Mouse (Mus musculus) forebrain, postnatal 0 days (tissue): ENCODE data around the gene 4930426L09Rik. TPM values are rescaled to one million over a fixed set of nuclear protein-coding genes. Genes with fewer than 3 reads are reported as not detected.

Source experiments
- ATAC-seq: fragments of 200-750 bp; cut with Nextera tagmentation; 2 replicates; pipeline ENCODE4 v1.8.0; 2017; ENCODE audit warnings: mild to moderate bottlenecking, moderate library complexity
- DNase-seq: peaks from one replicate; pipeline ENCODE4 v3.0.0-alpha.2; 2015
- H3K27ac ChIP-seq: fragments of 300-500 bp; sonication (generic); 2 replicates; pipeline ENCODE4 v1.5.1; 2014; ENCODE audit warnings: low read depth, mild to moderate bottlenecking, antibody characterized with exemption, low read length, moderate library complexity, mixed read lengths
- H3K27me3 ChIP-seq: fragments of 300-500 bp; sonication (generic); 2 replicates; pipeline ENCODE4 v1.6.1; 2014; ENCODE audit warnings: mild to moderate bottlenecking, low read length, mixed read lengths; ENCODE audit not compliant: insufficient read depth
- H3K36me3 ChIP-seq: fragments of 300-500 bp; sonication (generic); 2 replicates; pipeline ENCODE4 v1.6.1; 2014; ENCODE audit warnings: mild to moderate bottlenecking, moderate library complexity; ENCODE audit not compliant: insufficient read depth
- H3K4me1 ChIP-seq: fragments of 300-500 bp; sonication (generic); 2 replicates; pipeline ENCODE4 v1.6.1; 2014; ENCODE audit warnings: antibody characterized with exemption; ENCODE audit not compliant: insufficient read depth
- H3K4me2 ChIP-seq: fragments of 300-500 bp; sonication (generic); 2 replicates; pipeline ENCODE4 v1.6.1; 2014; ENCODE audit warnings: low read depth, mild to moderate bottlenecking, moderate library complexity
- H3K4me3 ChIP-seq: fragments of 300-500 bp; sonication (generic); 2 replicates; pipeline ENCODE4 v1.5.1; 2014; ENCODE audit warnings: low read depth, low read length, mixed read lengths
- H3K9ac ChIP-seq: fragments of 300-500 bp; sonication (generic); 2 replicates; pipeline ENCODE4 v1.6.1; 2014; ENCODE audit warnings: mild to moderate bottlenecking
- H3K9me3 ChIP-seq: fragments of 300-500 bp; sonication (generic); 2 replicates; pipeline ENCODE4 v1.6.1; 2016; ENCODE audit warnings: low read length
- CTCF ChIP-seq: sonication (generic); IDR thresholded peaks from 2 replicates; pipeline ENCODE4 v1.5.1; 2016; ENCODE audit warnings: antibody characterized with exemption, control low read depth, low read depth
- WGBS: fragments of 180-500 bp; shearing (Covaris S2); extraction: QIAGEN DNeasy Blood & Tissue Kit; methylation state at CpG from one replicate; pipeline ENCODE4 v1.1.7; 2014; 5-methylcytosine and 5-hydroxymethylcytosine counted together
- polyA plus RNA-seq: library from polyadenylated mRNA; unstranded; fragments of >200 nt; fragmentation: Nextera tagmentation; extraction: Ambion mirVana; gene quantifications from 2 replicates; pipeline ENCODE4 v1.2.1, GENCODE M21; 2015
- total RNA-seq: library from RNA; depleted of rRNA; stranded (reverse); fragments of >200 nt; gene quantifications from 2 replicates; pipeline ENCODE4 v1.2.3, GENCODE M21; 2014

Gene 4930426L09Rik
- total and polyA plus RNA-seq, 2 experiments from 2014 or later, result 0.29 to 0.58 TPM

DNA sequence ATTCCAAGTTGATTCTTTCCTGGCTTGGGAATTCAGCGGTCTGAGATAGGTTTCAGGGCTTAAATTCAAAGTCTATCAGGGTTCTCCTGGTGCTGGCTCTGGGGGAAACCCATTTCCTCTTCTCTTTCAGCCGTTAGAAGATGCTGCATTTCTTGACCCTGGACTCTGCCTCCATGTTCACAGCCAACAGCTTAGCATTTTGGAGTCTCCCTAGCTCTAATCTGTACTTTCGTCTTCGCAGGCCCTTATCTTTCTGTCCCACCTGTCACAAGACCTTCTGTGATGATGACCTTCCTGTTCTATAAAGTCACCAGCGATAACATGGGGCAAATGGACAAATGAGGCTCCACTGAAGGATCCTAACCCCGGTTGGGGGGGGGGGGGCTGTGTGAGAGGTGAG, 13.3 kb downstream of the 4930426L09Rik start:
- ATAC-seq (no peak), DNase-seq (no peak)
- Histone ChIP-seq H3K9me3 (no peaks in the 10 kb centered on the region), H3K27me3 (0 out of 2 replicates have a peak, but pooled peaks cover 2% of the 10 kb centered on the region), H3K4me2 (no peak overlapping the region), H3K4me3 (no peak overlapping the region), H3K4me1 (no peaks in the 10 kb centered on the region), H3K36me3 (no peaks in the 10 kb centered on the region), H3K9ac (no peak overlapping the region), H3K27ac (no peak overlapping the region)
- WGBS, result 88% methylated on average over 6 of the region's 6 CpGs
- TF ChIP-seq CTCF, result no peak

DNA sequence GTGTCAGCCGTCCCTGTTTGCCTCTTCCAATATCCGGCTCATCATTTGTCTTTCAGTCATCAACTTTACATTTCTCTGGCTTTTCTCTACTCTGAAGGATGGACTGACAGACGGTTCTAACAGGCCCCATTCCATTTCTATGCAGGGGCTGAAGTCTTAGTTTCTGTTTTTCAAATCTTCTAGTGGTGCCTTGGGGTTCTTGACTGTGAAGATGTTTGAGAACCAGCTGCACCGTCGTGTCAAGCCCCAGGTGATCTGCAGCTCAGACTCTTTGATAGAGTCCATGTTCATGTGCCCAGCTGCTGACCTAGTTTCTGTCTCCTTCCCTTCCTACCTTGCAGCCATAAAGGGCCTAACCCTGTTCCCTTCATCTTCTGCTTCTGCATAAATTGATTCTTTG, 18.2 kb downstream of the 4930426L09Rik start:
- ATAC-seq, result no peak
- WGBS, result 91% methylated on average over 5 of the region's 5 CpGs
- H3K27me3 ChIP-seq, result no peaks in the 10 kb centered on the region

DNA sequence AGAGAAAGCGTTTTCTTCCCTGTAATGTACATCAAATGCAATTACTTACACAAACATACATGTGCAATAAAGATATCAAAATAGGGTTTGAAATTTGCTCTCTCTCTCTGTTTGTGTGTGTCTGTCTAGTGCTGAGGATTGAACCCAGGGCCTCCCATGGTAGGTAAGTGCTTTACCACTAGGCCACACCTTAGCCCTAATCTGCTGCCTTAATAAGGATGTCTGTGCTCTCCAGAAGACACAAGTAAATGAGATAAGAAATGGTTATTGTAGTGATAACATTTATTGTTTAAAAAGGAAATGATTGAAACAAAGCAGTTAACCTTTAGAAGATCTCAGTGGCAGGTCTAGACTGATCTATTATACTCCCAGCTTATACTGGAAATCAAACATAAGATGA, 18.7 kb downstream of the 4930426L09Rik start:
- no peaks in the 10 kb centered on the region for H3K36me3 ChIP-seq
- no peak for ATAC-seq
- no peaks in the 10 kb centered on the region for H3K4me1 ChIP-seq
- TF ChIP-seq CTCF, result no peak
- H3K4me3 ChIP-seq, result no peak overlapping the region
- H3K9me3 ChIP-seq, result no peaks in the 10 kb centered on the region
- DNase-seq, result no peak
- H3K9ac ChIP-seq, result no peak overlapping the region
- no peak overlapping the region for H3K27ac ChIP-seq
- no peak overlapping the region for H3K4me2 ChIP-seq
- H3K27me3 ChIP-seq, result no peaks in the 10 kb centered on the region
- WGBS, result 92% methylated on average over 1 of the region's 1 CpGs

More for the DNA sequence above, 18.2 kb downstream of the 4930426L09Rik start:
- Histone ChIP-seq H3K4me1 (no peaks in the 10 kb centered on the region), H3K36me3 (no peaks in the 10 kb centered on the region), H3K4me2 (no peak overlapping the region), H3K9ac (no peak overlapping the region), H3K9me3 (no peaks in the 10 kb centered on the region), H3K4me3 (no peak overlapping the region), H3K27ac (no peak overlapping the region)
- TF ChIP-seq CTCF, result no peak
- DNase-seq, result no peak

DNA sequence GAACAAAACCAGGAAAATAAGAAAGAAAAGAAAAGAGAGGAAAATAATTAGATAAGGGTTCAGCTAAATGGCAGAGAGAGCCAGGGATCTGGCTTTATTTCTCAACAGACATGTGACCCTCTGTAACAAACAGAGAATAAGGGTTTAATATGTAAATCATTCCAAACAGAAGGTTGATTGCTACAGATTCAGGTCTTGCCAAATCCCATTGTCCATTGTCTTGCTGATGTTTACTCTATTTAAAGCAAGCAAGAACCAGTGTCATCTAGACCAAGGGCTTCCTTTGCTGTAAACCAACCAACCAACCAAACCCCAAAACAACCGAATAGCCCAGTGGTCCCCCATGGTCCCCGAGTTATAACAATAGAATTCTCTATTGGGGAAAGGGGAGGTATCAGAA, 19.9 kb downstream of the 4930426L09Rik start:
- no peak for TF ChIP-seq CTCF

DNA sequence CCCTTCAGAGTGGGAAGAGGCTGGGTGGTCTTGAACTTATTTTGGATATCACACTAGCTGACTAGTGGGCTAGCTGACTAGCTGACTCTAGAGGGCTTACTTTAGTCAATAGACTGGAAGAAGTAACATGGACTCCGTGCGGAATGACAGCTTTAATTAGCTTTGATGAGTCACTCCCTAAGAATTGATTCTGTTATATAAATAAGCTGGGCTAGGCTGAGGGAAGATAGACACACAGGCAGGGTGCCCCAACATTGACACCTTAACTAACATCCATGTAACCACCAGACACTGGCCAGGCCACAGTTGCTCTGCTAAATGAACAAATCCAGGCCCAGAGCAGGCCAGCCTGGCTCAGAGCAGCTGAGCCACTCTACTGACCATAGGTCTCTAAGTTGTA, 26.7 kb downstream of the 4930426L09Rik start:
- Histone ChIP-seq H3K27me3 (no peaks in the 10 kb centered on the region), H3K27ac (no peak overlapping the region), H3K4me1 (no peaks in the 10 kb centered on the region), H3K9me3 (no peaks in the 10 kb centered on the region), H3K4me3 (no peak overlapping the region), H3K9ac (no peak overlapping the region), H3K36me3 (no peaks in the 10 kb centered on the region), H3K4me2 (no peak overlapping the region)
- DNase-seq (no peak), ATAC-seq (no peak)
- TF ChIP-seq CTCF, result no peak
- 75% methylated on average over 2 of the region's 2 CpGs for WGBS

More for the DNA sequence above, 19.9 kb downstream of the 4930426L09Rik start:
- DNase-seq, result no peak
- Histone ChIP-seq H3K4me1 (no peaks in the 10 kb centered on the region), H3K4me2 (no peak overlapping the region), H3K27me3 (no peaks in the 10 kb centered on the region), H3K4me3 (no peak overlapping the region), H3K9ac (no peak overlapping the region), H3K36me3 (no peaks in the 10 kb centered on the region), H3K27ac (no peak overlapping the region), H3K9me3 (no peaks in the 10 kb centered on the region)
- no peak for ATAC-seq
- WGBS, result 60% methylated on average over 2 of the region's 2 CpGs

DNA sequence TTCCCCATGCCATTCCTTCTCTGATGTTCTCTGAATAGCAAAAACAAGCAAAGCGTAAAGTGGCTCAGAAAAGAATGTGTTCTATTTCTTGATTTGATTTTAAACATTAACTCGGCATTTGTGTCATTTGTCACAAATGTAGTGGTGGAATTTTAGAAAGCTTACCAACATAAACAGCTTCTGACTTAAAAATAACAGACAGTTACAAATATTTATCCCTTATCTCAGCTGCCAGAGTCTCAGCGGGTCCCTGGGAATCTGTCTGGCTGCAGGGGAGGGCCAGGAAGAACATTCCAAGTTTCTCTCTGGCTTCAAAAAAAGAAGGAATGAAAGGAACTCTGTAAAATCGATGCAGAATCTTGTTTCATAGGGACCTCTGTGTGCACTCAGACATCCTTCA, 39.3 kb downstream of the 4930426L09Rik start:
- no peak overlapping the region for H3K4me2 ChIP-seq
- H3K9me3 ChIP-seq, result no peaks in the 10 kb centered on the region

DNA sequence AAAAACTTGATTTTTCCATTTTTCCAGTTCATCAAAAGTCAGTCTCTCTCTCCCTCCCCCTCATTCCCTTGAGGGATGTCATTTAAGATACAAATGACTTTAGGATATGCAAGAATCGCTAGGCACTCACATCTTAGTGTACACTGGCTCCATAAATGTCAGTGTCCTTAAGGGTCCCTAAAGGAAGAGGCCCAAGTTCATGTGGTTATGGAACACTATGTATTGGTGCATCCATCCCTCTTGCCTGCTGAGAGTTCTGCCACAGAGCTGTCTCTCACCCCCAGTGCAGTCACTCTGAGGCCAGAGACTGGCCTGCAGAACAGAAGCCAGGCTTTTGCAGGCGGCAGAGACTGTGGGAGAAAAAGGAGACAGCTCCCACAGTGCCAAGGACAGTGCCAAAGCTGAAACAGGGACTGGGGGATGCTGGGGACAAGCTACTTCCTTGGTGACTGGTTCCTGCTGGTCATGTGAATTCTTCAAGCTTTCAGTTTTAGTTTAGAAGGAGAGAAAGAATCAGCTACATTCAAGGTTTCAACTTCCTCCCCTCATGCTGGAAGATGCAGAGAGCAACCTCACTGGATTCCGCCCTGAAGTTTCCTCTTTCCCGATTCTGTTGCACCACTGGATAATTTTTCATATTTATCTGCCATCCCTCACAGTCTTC, 39.9 kb downstream of the 4930426L09Rik start:
- DNase-seq (no peak), ATAC-seq (no peak)
- TF ChIP-seq CTCF, result no peak
- WGBS, result 83% methylated on average over 4 of the region's 4 CpGs
- Histone ChIP-seq H3K4me1 (no peaks in the 10 kb centered on the region), H3K4me2 (no peak overlapping the region), H3K27me3 (no peaks in the 10 kb centered on the region), H3K4me3 (no peak overlapping the region), H3K9ac (no peak overlapping the region), H3K9me3 (no peaks in the 10 kb centered on the region), H3K27ac (no peak overlapping the region), H3K36me3 (no peaks in the 10 kb centered on the region)

More for the DNA sequence above, 39.3 kb downstream of the 4930426L09Rik start:
- H3K4me1 ChIP-seq, result no peaks in the 10 kb centered on the region
- ATAC-seq (no peak), DNase-seq (no peak)
- H3K27me3 ChIP-seq, result no peaks in the 10 kb centered on the region
- H3K9ac ChIP-seq, result no peak overlapping the region
- H3K4me3 ChIP-seq, result no peak overlapping the region
- H3K27ac ChIP-seq, result no peak overlapping the region
- H3K36me3 ChIP-seq, result no peaks in the 10 kb centered on the region
- WGBS, result 60% methylated on average over 4 of the region's 4 CpGs
- no peak for TF ChIP-seq CTCF
